In genomic region chr6:51044873-51045272, GRCm38 (mm10) we compare ENCODE assay signal across 21 mouse cellular contexts.
DNase-seq lines count a peak whose midpoint lies in the region; ATAC-seq and TF ChIP-seq lines count a peak whose summit lies in the region.
"Had no signal": no experiment of that assay in that cellular context is flagged by ENCODE, and none has a peak within 500 bp of the region (broad histone marks: within the 10 kb centered on the region; RNA-seq: fewer than 3 reads in every experiment).

No protein-coding gene starts in this region.

- H3K36me3 ChIP-seq in hindbrain, embryonic 10.5 days: no peaks in the 10 kb centered on the region
- no peaks in the 10 kb centered on the region for H3K36me3 ChIP-seq in hindbrain, embryonic 14.5 days (replicated peaks; ENCODE audit: control insufficient read depth, insufficient read depth)
- no peaks in the 10 kb centered on the region for H3K36me3 ChIP-seq in stomach, embryonic 16.5 days (ENCODE audit: control insufficient read depth, insufficient read depth, low read length)
- H3K36me3 ChIP-seq in stomach, postnatal 0 days (ENCODE audit: control insufficient read depth, insufficient read depth, low read length): no peaks in the 10 kb centered on the region
- H3K36me3 ChIP-seq: heart, embryonic 13.5 days; liver, embryonic 15.5 days; midbrain, embryonic 15.5 days had no signal

- no peak for TF ChIP-seq EP300 in stomach, postnatal 0 days (optimal IDR thresholded peaks at IDR 0.05)

- peak overlapping the region; percentile 36 for H3K27ac ChIP-seq in hindbrain, embryonic 10.5 days
- H3K27ac ChIP-seq in hindbrain, embryonic 14.5 days: no peak overlapping the region
- no peak overlapping the region for H3K27ac ChIP-seq in stomach, embryonic 16.5 days (ENCODE audit: low read length)
- no peak overlapping the region for H3K27ac ChIP-seq in stomach, postnatal 0 days (replicated peaks)
- H3K27ac ChIP-seq: heart, embryonic 13.5 days; liver, embryonic 15.5 days; midbrain, embryonic 15.5 days had no signal

- no peak overlapping the region for H3K4me2 ChIP-seq in hindbrain, embryonic 14.5 days (replicated peaks)
- 0 out of 2 replicates have a peak overlapping the region, but pooled peaks have one; percentile 3 for H3K4me2 ChIP-seq in stomach, embryonic 16.5 days (ENCODE audit: low read depth, low read length)
- H3K4me2 ChIP-seq in stomach, postnatal 0 days (replicated peaks; ENCODE audit: low read depth): no peak overlapping the region
- H3K4me2 ChIP-seq: heart, embryonic 13.5 days; liver, embryonic 15.5 days; midbrain, embryonic 15.5 days had no signal

- WGBS in hindbrain, embryonic 10.5 days: 84% methylated on average over 14 of the region's 14 CpGs
- 58% methylated on average over 14 of the region's 14 CpGs for WGBS in hindbrain, embryonic 14.5 days
- WGBS in stomach, embryonic 16.5 days: 58% methylated on average over 14 of the region's 14 CpGs
- 63% methylated on average over 14 of the region's 14 CpGs for WGBS in stomach, postnatal 0 days

- H3K9me3 ChIP-seq in hindbrain, embryonic 10.5 days: no peaks in the 10 kb centered on the region
- no peaks in the 10 kb centered on the region for H3K9me3 ChIP-seq in hindbrain, embryonic 14.5 days (ENCODE audit: control insufficient read depth, low read length)
- no peaks in the 10 kb centered on the region for H3K9me3 ChIP-seq in stomach, embryonic 16.5 days (replicated peaks; ENCODE audit: control insufficient read depth, low read length)
- H3K9me3 ChIP-seq in stomach, postnatal 0 days (ENCODE audit: control insufficient read depth, low read length): no peaks in the 10 kb centered on the region
- H3K9me3 ChIP-seq: heart, embryonic 13.5 days; liver, embryonic 15.5 days; midbrain, embryonic 15.5 days had no signal

- H3K4me3 ChIP-seq in hindbrain, embryonic 10.5 days: no peak overlapping the region
- no peak overlapping the region for H3K4me3 ChIP-seq in hindbrain, embryonic 14.5 days (replicated peaks; ENCODE audit: low read length)
- no peak overlapping the region for H3K4me3 ChIP-seq in stomach, embryonic 16.5 days (replicated peaks; ENCODE audit: low read length)
- no peak overlapping the region for H3K4me3 ChIP-seq in stomach, postnatal 0 days (ENCODE audit: low read depth, low read length)
- H3K4me3 ChIP-seq: heart, embryonic 13.5 days; liver, embryonic 15.5 days; midbrain, embryonic 15.5 days had no signal

- H3K4me1 ChIP-seq in hindbrain, embryonic 10.5 days (replicated peaks): peaks cover 13% of the 10 kb centered on the region
- no peaks in the 10 kb centered on the region for H3K4me1 ChIP-seq in hindbrain, embryonic 14.5 days (replicated peaks; ENCODE audit: control insufficient read depth, insufficient read depth, low read length)
- no peaks in the 10 kb centered on the region for H3K4me1 ChIP-seq in stomach, embryonic 16.5 days (ENCODE audit: control insufficient read depth, insufficient read depth, low read length)
- no peaks in the 10 kb centered on the region for H3K4me1 ChIP-seq in stomach, postnatal 0 days (replicated peaks; ENCODE audit: control insufficient read depth, insufficient read depth)
- H3K4me1 ChIP-seq: liver, embryonic 15.5 days; midbrain, embryonic 15.5 days had no signal

- no peak for DNase-seq in hindbrain, embryonic 10.5 days (ENCODE audit: low spot score)
- DNase-seq in hindbrain, embryonic 14.5 days (ENCODE audit: low spot score): no peak
- peak; percentile 71 to 81 for DNase-seq in kidney, postnatal 4 days
- no peak for DNase-seq in kidney, adult 8-10 months
- DNase-seq in stomach, postnatal 0 days (ENCODE audit: low spot score): no peak
- peak; percentile 65 for DNase-seq in mesoderm, embryonic 11.5 days (ENCODE audit: low read depth, low spot score)
- DNase-seq: adrenal gland, postnatal 14 days; cerebellum, adult 18-20 months; cerebellum, postnatal 36 days; forebrain, postnatal 0 days; right cerebral cortex, adult 18-20 months; thymus, postnatal 36 days had no signal

- no peak for ATAC-seq in hindbrain, embryonic 14.5 days (ENCODE audit: low FRiP score)
- ATAC-seq in stomach, embryonic 16.5 days (ENCODE audit: insufficient read depth, low FRiP score): no peak
- no peak for ATAC-seq in stomach, postnatal 0 days (ENCODE audit: low FRiP score, low TSS enrichment)
- ATAC-seq in monocyte, adult 5-6 weeks (replicated peaks; ENCODE audit: insufficient number of reproducible peaks, low FRiP score, low TSS enrichment, poor library complexity, severe bottlenecking): no peak
- ATAC-seq: forebrain, postnatal 0 days; hindbrain, embryonic 16.5 days; intestine, postnatal 0 days; lung, postnatal 0 days; midbrain, embryonic 15.5 days had no signal

- H3K9ac ChIP-seq in hindbrain, embryonic 14.5 days: no peak overlapping the region
- H3K9ac ChIP-seq in stomach, embryonic 16.5 days (ENCODE audit: low read length): no peak overlapping the region
- no peak overlapping the region for H3K9ac ChIP-seq in stomach, postnatal 0 days (ENCODE audit: low read length)
- H3K9ac ChIP-seq: forebrain, postnatal 0 days; heart, embryonic 13.5 days; liver, embryonic 15.5 days; midbrain, embryonic 15.5 days had no signal

- no peaks in the 10 kb centered on the region for H3K27me3 ChIP-seq in hindbrain, embryonic 10.5 days (ENCODE audit: insufficient read depth, poor library complexity, severe bottlenecking)
- no peaks in the 10 kb centered on the region for H3K27me3 ChIP-seq in hindbrain, embryonic 14.5 days (ENCODE audit: control insufficient read depth, insufficient read depth, low read length)
- no peaks in the 10 kb centered on the region for H3K27me3 ChIP-seq in stomach, embryonic 16.5 days (ENCODE audit: control insufficient read depth, insufficient read depth, low read length)
- no peaks in the 10 kb centered on the region for H3K27me3 ChIP-seq in stomach, postnatal 0 days (ENCODE audit: control insufficient read depth, insufficient read depth, low read length)
- H3K27me3 ChIP-seq: CH12.LX; liver, embryonic 15.5 days; midbrain, embryonic 15.5 days had no signal

- TF ChIP-seq CTCF in stomach, postnatal 0 days (IDR thresholded peaks at IDR 0.05; ENCODE audit: low read depth): no peak

Comparison
In these comparisons a context has a peak if more than half of its experiments do, and no peak if none do; other contexts are left out.
1. DNase-seq: peak in kidney, postnatal 4 days (2 of 2) and mesoderm, embryonic 11.5 days (single experiment); none in hindbrain, embryonic 10.5 days (single experiment), hindbrain, embryonic 14.5 days (single experiment), kidney, adult 8-10 months (0 of 2) and stomach, postnatal 0 days (single experiment).